Mouse (Mus musculus) heart, embryonic 14.5 days (tissue): ENCODE data around the gene Rnf43. TPM values are rescaled to one million over a fixed set of nuclear protein-coding genes. Genes with fewer than 3 reads are reported as not detected.

Source experiments
- ATAC-seq: fragments of 200-750 bp; cut with Nextera tagmentation; 2 replicates; pipeline ENCODE4 v1.8.0; 2017; ENCODE audit warnings: low read depth, moderate TSS enrichment; ENCODE audit not compliant: insufficient number of reproducible peaks, insufficient read depth, low FRiP score
- H3K27ac ChIP-seq, 2 experiments: fragments of 200-500 bp in 1 of 2; fragments of 300-500 bp in 1 of 2; sonication (generic) in 1 of 2; replicated peaks in 1 of 2; 2 replicates each; pipeline ENCODE4 v1.5.1; 2012 to 2014; ENCODE audit warnings: low read depth in 2 of 2, low read length in 2 of 2, control low read depth in 1 of 2, mild to moderate bottlenecking in 1 of 2, mixed read lengths in 1 of 2; ENCODE audit not compliant: control insufficient read depth in 1 of 2, insufficient read depth in 1 of 2
- H3K27me3 ChIP-seq: fragments of 300-500 bp; sonication (generic); 2 replicates; pipeline ENCODE4 v1.6.1; 2014; ENCODE audit warnings: mild to moderate bottlenecking, low read length, control low read depth; ENCODE audit not compliant: control insufficient read depth, insufficient read depth
- H3K36me3 ChIP-seq: fragments of 300-500 bp; sonication (generic); 2 replicates; pipeline ENCODE4 v1.6.1; 2014; ENCODE audit warnings: mild to moderate bottlenecking, control low read depth, low read length, mixed read lengths; ENCODE audit not compliant: control insufficient read depth, insufficient read depth
- H3K4me1 ChIP-seq, 2 experiments: fragments of 200-500 bp in 1 of 2; fragments of 300-500 bp in 1 of 2; sonication (generic) in 1 of 2; 2 replicates each; pipeline ENCODE4 v1.6.1; 2012 to 2014; ENCODE audit warnings: low read length in 2 of 2, control low read depth in 1 of 2, mixed read lengths in 1 of 2; ENCODE audit not compliant: control insufficient read depth in 2 of 2, insufficient read depth in 2 of 2
- H3K4me2 ChIP-seq: fragments of 300-500 bp; sonication (generic); 2 replicates; pipeline ENCODE4 v1.6.1; 2014; ENCODE audit warnings: mild to moderate bottlenecking, low read length
- H3K4me3 ChIP-seq, 2 experiments: fragments of 200-500 bp in 1 of 2; fragments of 300-500 bp in 1 of 2; sonication (generic) in 1 of 2; 2 replicates each; pipeline ENCODE4 v1.5.1; 2012 to 2014; ENCODE audit warnings: low read length in 2 of 2, mild to moderate bottlenecking in 2 of 2, control low read depth in 1 of 2, low read depth in 1 of 2, moderate library complexity in 1 of 2; ENCODE audit not compliant: control insufficient read depth in 1 of 2, insufficient read depth in 1 of 2
- H3K9ac ChIP-seq: fragments of 300-500 bp; sonication (generic); 2 replicates; pipeline ENCODE4 v1.6.1; 2014; ENCODE audit warnings: mild to moderate bottlenecking, low read length
- H3K9me3 ChIP-seq: fragments of 300-500 bp; sonication (generic); 2 replicates; pipeline ENCODE4 v1.6.1; 2016; ENCODE audit warnings: low read length, control low read depth; ENCODE audit not compliant: control insufficient read depth
- WGBS: fragments of 180-500 bp; shearing (Covaris S2); extraction: QIAGEN DNeasy Blood & Tissue Kit; methylation state at CpG from one replicate; pipeline ENCODE4 v1.1.7; 2014; 5-methylcytosine and 5-hydroxymethylcytosine counted together
- polyA plus RNA-seq: library from polyadenylated mRNA; unstranded; fragments of >200 nt; fragmentation: Nextera tagmentation; extraction: Ambion mirVana; gene quantifications from 2 replicates; pipeline ENCODE4 v1.2.1, GENCODE M21; 2014

Rnf43 gene
- polyA plus RNA-seq, 1 experiment from 2014 or later, result 0.47 TPM

GRCm38 (mm10) chr11:87749192-87750042 lies 86.9 kb downstream of the Rnf43 start:
- Histone ChIP-seq H3K9ac (no peak overlapping the region), H3K4me2 (no peak overlapping the region), H3K9me3 (no peaks in the 10 kb centered on the region), H3K27me3 (no peaks in the 10 kb centered on the region), H3K27ac (no peak overlapping the region), H3K4me3 (no peak overlapping the region), H3K36me3 (peaks cover 9% of the 10 kb centered on the region), H3K4me1 (peaks cover 0 to under 1% of the 10 kb centered on the region in 2 experiments; a peak in 1 of 4 replicates)
- ATAC-seq, result no peak
- 39% methylated on average over 18 of the region's 18 CpGs for WGBS

GRCm38 (mm10) chr11:87750043-87750421 lies 87.5 kb downstream of the Rnf43 start:
- peaks cover 0 to 2% of the 10 kb centered on the region in 2 experiments; a peak in 1 of 4 replicates for H3K4me1 ChIP-seq
- H3K4me3 ChIP-seq, result no peak overlapping the region
- no peak overlapping the region for H3K27ac ChIP-seq
- ATAC-seq, result no peak
- no peaks in the 10 kb centered on the region for H3K9me3 ChIP-seq
- no peak overlapping the region for H3K9ac ChIP-seq
- H3K36me3 ChIP-seq, result peaks cover 3% of the 10 kb centered on the region; the same call in 1 of the 2 replicates
- no peak overlapping the region for H3K4me2 ChIP-seq
- no peaks in the 10 kb centered on the region for H3K27me3 ChIP-seq
- 59% methylated on average over 11 of the region's 11 CpGs for WGBS

GRCm38 (mm10) chr11:87750521-87750920 lies 88.0 kb downstream of the Rnf43 start:
- H3K27ac ChIP-seq, result no peak overlapping the region
- H3K4me2 ChIP-seq, result no peak overlapping the region
- H3K27me3 ChIP-seq, result no peaks in the 10 kb centered on the region
- no peak for ATAC-seq
- no peaks in the 10 kb centered on the region for H3K9me3 ChIP-seq
- 53% methylated on average over 3 of the region's 3 CpGs for WGBS
- H3K9ac ChIP-seq, result no peak overlapping the region
- H3K36me3 ChIP-seq, result no peaks in the 10 kb centered on the region
- no peak overlapping the region for H3K4me3 ChIP-seq
- peaks cover 0 to 2% of the 10 kb centered on the region in 2 experiments; a peak in 1 of 4 replicates for H3K4me1 ChIP-seq

- no peak overlapping the region for H3K4me3 ChIP-seq
- no peaks in the 10 kb centered on the region for H3K36me3 ChIP-seq
- no peak overlapping the region; the same call in 1 of the 2 replicates for H3K9ac ChIP-seq
- H3K27me3 ChIP-seq, result no peaks in the 10 kb centered on the region
- no peak for ATAC-seq
- peaks cover 0 to 2% of the 10 kb centered on the region in 2 experiments; a peak in 1 of 4 replicates for H3K4me1 ChIP-seq
- H3K9me3 ChIP-seq, result no peaks in the 10 kb centered on the region
- WGBS, result 81% methylated on average over 8 of the region's 8 CpGs
- no peak overlapping the region for H3K27ac ChIP-seq
- H3K4me2 ChIP-seq, result no peak overlapping the region
Measured at GRCm38 (mm10) chr11:87751031-87751430, 88.5 kb downstream of the Rnf43 start.

GRCm38 (mm10) chr11:87751491-87751966 lies 89.0 kb downstream of the Rnf43 start:
- ATAC-seq, result no peak
- Histone ChIP-seq H3K27ac (no peak overlapping the region), H3K4me2 (no peak overlapping the region), H3K36me3 (no peaks in the 10 kb centered on the region), H3K4me3 (no peak overlapping the region), H3K9ac (no peak overlapping the region), H3K4me1 (peaks cover 0 to 2% of the 10 kb centered on the region in 2 experiments; a peak in 1 of 4 replicates), H3K9me3 (no peaks in the 10 kb centered on the region), H3K27me3 (no peaks in the 10 kb centered on the region)
- WGBS, result 50% methylated on average over 4 of the region's 4 CpGs

GRCm38 (mm10) chr11:87752307-87752706 lies 89.8 kb downstream of the Rnf43 start:
- peaks cover 0 to 2% of the 10 kb centered on the region in 2 experiments; a peak in 1 of 4 replicates for H3K4me1 ChIP-seq
- no peak for ATAC-seq
- no peaks in the 10 kb centered on the region for H3K9me3 ChIP-seq
- no peak overlapping the region for H3K4me2 ChIP-seq
- H3K27me3 ChIP-seq, result no peaks in the 10 kb centered on the region
- no peak overlapping the region for H3K27ac ChIP-seq
- no peaks in the 10 kb centered on the region for H3K36me3 ChIP-seq
- 71% methylated on average over 1 of the region's 1 CpGs for WGBS
- no peak overlapping the region for H3K4me3 ChIP-seq
- H3K9ac ChIP-seq, result no peak overlapping the region

GRCm38 (mm10) chr11:87753255-87753654 lies 90.7 kb downstream of the Rnf43 start:
- Histone ChIP-seq H3K27ac (no peak overlapping the region), H3K9me3 (no peaks in the 10 kb centered on the region), H3K27me3 (no peaks in the 10 kb centered on the region), H3K9ac (no peak overlapping the region), H3K4me2 (no peak overlapping the region), H3K4me3 (no peak overlapping the region), H3K4me1 (peaks cover 0 to 2% of the 10 kb centered on the region in 2 experiments; a peak in 1 of 4 replicates), H3K36me3 (no peaks in the 10 kb centered on the region)
- WGBS, result 72% methylated on average over 8 of the region's 8 CpGs
- no peak for ATAC-seq
